Mouse (Mus musculus) G1E (cell line): ENCODE data around the gene Mertk.

Experiments
- CTCF ChIP-seq: IDR thresholded peaks from 2 replicates; pipeline ENCODE4 v1.5.1; 2012; ENCODE audit warnings: low read depth, low read length, inconsistent platforms, mixed read lengths
- GATA1 ChIP-seq: IDR thresholded peaks from 2 replicates; pipeline ENCODE4 v1.6.1; 2012; ENCODE audit warnings: borderline replicate concordance, low read length, inconsistent platforms, mixed read lengths
- POLR2AphosphoS5 ChIP-seq: IDR thresholded peaks from 2 replicates; pipeline ENCODE4 v1.6.1; 2012; ENCODE audit warnings: low read depth, low read length, inconsistent platforms; ENCODE audit not compliant: insufficient replicate concordance
- TAL1 ChIP-seq: conservative IDR thresholded peaks from 2 replicates; pipeline ENCODE4 v1.6.1; 2012; ENCODE audit warnings: low read depth, low read length, inconsistent platforms, mixed read lengths

GRCm38 (mm10) chr2:128762008-128762407, 63.3 kb downstream of the Mertk start:
- no peak for TF ChIP-seq CTCF
- TF ChIP-seq GATA1: no peak
- no peak for TF ChIP-seq TAL1
- TF ChIP-seq POLR2AphosphoS5: no peak
